Comparison of ENCODE assay signal across 8 mouse cellular contexts in genomic region chr10:80371411-80371966, GRCm38 (mm10). TPM values are rescaled to one million over a fixed set of nuclear protein-coding genes. Genes with fewer than 3 reads are reported as not detected.
A peak's percentile ranks its signal among the peaks of the same experiment; 100 is the strongest.
DNase-seq lines count a peak whose midpoint lies in the region; ATAC-seq and TF ChIP-seq lines count a peak whose summit lies in the region.

No protein-coding gene starts in this region.

- H3K9me3 ChIP-seq in forebrain, embryonic 15.5 days, result no peaks in the 10 kb centered on the region
- H3K9me3 ChIP-seq in kidney, postnatal 0 days (replicated peaks; ENCODE audit: low read length), result no peaks in the 10 kb centered on the region

- peaks cover 13% of the 10 kb centered on the region for H3K4me1 ChIP-seq in forebrain, embryonic 15.5 days
- no peaks in the 10 kb centered on the region for H3K4me1 ChIP-seq in kidney, postnatal 0 days (replicated peaks; ENCODE audit: insufficient read depth, low read length)

- DNase-seq in layer of hippocampus, adult 9-11 months, result peak; percentile 72
- no peak for DNase-seq in layer of hippocampus, adult 8-10 months (ENCODE audit: low spot score in 2 of 2)
- peak; percentile 78 for DNase-seq in kidney, postnatal 0 days (ENCODE audit: low spot score)
- DNase-seq in lung, postnatal 36 days, result peak; percentile 90
- DNase-seq in spleen, postnatal 36 days (ENCODE audit: low spot score in 2 of 2), result peak; percentile 76 to 86

- H3K4me2 ChIP-seq in forebrain, embryonic 15.5 days (replicated peaks), result peak overlapping the region; percentile 29
- H3K4me2 ChIP-seq in kidney, postnatal 0 days (ENCODE audit: low read length), result peak overlapping the region; percentile 34

- peak; percentile 79; the same call in 1 of the 2 replicates for ATAC-seq in cerebellum, adult (ENCODE audit: insufficient number of reproducible peaks, low FRiP score, low TSS enrichment)
- ATAC-seq in forebrain, embryonic 15.5 days (replicated peaks), result peak; percentile 75
- ATAC-seq in kidney, postnatal 0 days (replicated peaks; ENCODE audit: low FRiP score, low read depth), result peak; percentile 74; the same call in 1 of the 2 replicates
- no peak for ATAC-seq in megakaryocyte, adult 5-6 weeks (ENCODE audit: poor library complexity, severe bottlenecking)

- no peak for TF ChIP-seq CTCF in kidney, postnatal 0 days (IDR thresholded peaks at IDR 0.05; ENCODE audit: low read depth)

- peak overlapping the region; percentile 25 for H3K4me3 ChIP-seq in forebrain, embryonic 15.5 days
- peak overlapping the region; percentile 14; the same call in 1 of the 2 replicates for H3K4me3 ChIP-seq in kidney, postnatal 0 days (replicated peaks; ENCODE audit: low read depth, low read length)

- WGBS in forebrain, embryonic 15.5 days, result 2% methylated on average over 12 of the region's 12 CpGs
- WGBS in kidney, postnatal 0 days, result 4% methylated on average over 12 of the region's 12 CpGs

- peak overlapping the region; percentile 54 for H3K27ac ChIP-seq in forebrain, embryonic 15.5 days (replicated peaks)
- 0 out of 2 replicates have a peak overlapping the region, but pooled peaks have one; percentile 8 for H3K27ac ChIP-seq in kidney, postnatal 0 days

- no peaks in the 10 kb centered on the region for H3K36me3 ChIP-seq in forebrain, embryonic 15.5 days
- H3K36me3 ChIP-seq in kidney, postnatal 0 days (ENCODE audit: insufficient read depth, low read length), result no peaks in the 10 kb centered on the region

- H3K9ac ChIP-seq in forebrain, embryonic 15.5 days (replicated peaks), result 0 out of 2 replicates have a peak overlapping the region, but pooled peaks have one; percentile 19
- H3K9ac ChIP-seq in kidney, postnatal 0 days (ENCODE audit: low read depth, low read length), result 0 out of 2 replicates have a peak overlapping the region, but pooled peaks have one; percentile 24

- H3K27me3 ChIP-seq in forebrain, embryonic 15.5 days, result no peaks in the 10 kb centered on the region
- H3K27me3 ChIP-seq in kidney, postnatal 0 days (ENCODE audit: insufficient read depth, low read length), result no peaks in the 10 kb centered on the region

RNA-seq across cellular contexts. Expression of gene Plk5, which starts 15.2 kb away (rescaled TPM):
- total RNA-seq in layer of hippocampus, adult 8-10 months (2022), result 10 to 100 TPM; 18.0 to 36.4 (median 30.4) TPM
- 2.2 and 2.7 TPM in 2 replicates for polyA plus RNA-seq in forebrain, embryonic 15.5 days (2015; fragmentation: Nextera tagmentation; extraction: Ambion mirVana)
- 0.51 and 1.0 TPM in 2 replicates for polyA plus RNA-seq in kidney, postnatal 0 days (2015; fragmentation: Nextera tagmentation; extraction: Ambion mirVana)
- not detected in 2 replicates for total RNA-seq in megakaryocyte, adult 5-6 weeks (2015)
- total RNA-seq in megakaryocyte, adult 5-6 weeks (2017), result not detected in 2 replicates

RNA-seq across cellular contexts. Expression of gene Mex3d, which starts 16.0 kb away (rescaled TPM):
- total RNA-seq in layer of hippocampus, adult 8-10 months (2022), result 10 to 100 TPM; 17.0 to 19.6 (median 18.3) TPM
- polyA plus RNA-seq in forebrain, embryonic 15.5 days (2015; fragmentation: Nextera tagmentation; extraction: Ambion mirVana), result 22.0 and 22.7 TPM in 2 replicates
- polyA plus RNA-seq in kidney, postnatal 0 days (2015; fragmentation: Nextera tagmentation; extraction: Ambion mirVana), result 6.6 and 7.8 TPM in 2 replicates
- total RNA-seq in megakaryocyte, adult 5-6 weeks (2015), result 2.4 and 2.6 TPM in 2 replicates
- 2.6 and 5.0 TPM in 2 replicates for total RNA-seq in megakaryocyte, adult 5-6 weeks (2017)

RNA-seq across cellular contexts. Expression of gene Adamtsl5, which starts 23.3 kb away (rescaled TPM):
- 1 to 10 TPM; 5.8 to 7.4 (median 6.7) TPM for total RNA-seq in layer of hippocampus, adult 8-10 months (2022)
- polyA plus RNA-seq in forebrain, embryonic 15.5 days (2015; fragmentation: Nextera tagmentation; extraction: Ambion mirVana), result 0.32 and 0.61 TPM in 2 replicates
- 3.0 and 3.2 TPM in 2 replicates for polyA plus RNA-seq in kidney, postnatal 0 days (2015; fragmentation: Nextera tagmentation; extraction: Ambion mirVana)
- total RNA-seq in megakaryocyte, adult 5-6 weeks (2015), result 0.07 TPM in 1 of 2 replicates, not detected in the other
- total RNA-seq in megakaryocyte, adult 5-6 weeks (2017), result not detected in 2 replicates

RNA-seq across cellular contexts. Expression of gene Mbd3, which starts 27.9 kb away (rescaled TPM):
- 100 to 1,000 TPM; 149 to 154 (median 150) TPM for total RNA-seq in layer of hippocampus, adult 8-10 months (2022)
- polyA plus RNA-seq in forebrain, embryonic 15.5 days (2015; fragmentation: Nextera tagmentation; extraction: Ambion mirVana), result 281 and 295 TPM in 2 replicates
- 163 and 165 TPM in 2 replicates for polyA plus RNA-seq in kidney, postnatal 0 days (2015; fragmentation: Nextera tagmentation; extraction: Ambion mirVana)
- 38.8 and 40.6 TPM in 2 replicates for total RNA-seq in megakaryocyte, adult 5-6 weeks (2015)
- 39.8 and 40.0 TPM in 2 replicates for total RNA-seq in megakaryocyte, adult 5-6 weeks (2017)

RNA-seq across cellular contexts. Expression of gene Uqcr11, which starts 35.1 kb away (rescaled TPM):
- 100 to 1,000 TPM; 320 to 446 (median 390) TPM for total RNA-seq in layer of hippocampus, adult 8-10 months (2022)
- polyA plus RNA-seq in forebrain, embryonic 15.5 days (2015; fragmentation: Nextera tagmentation; extraction: Ambion mirVana), result 551 and 574 TPM in 2 replicates
- polyA plus RNA-seq in kidney, postnatal 0 days (2015; fragmentation: Nextera tagmentation; extraction: Ambion mirVana), result 1,117 and 1,253 TPM in 2 replicates
- 107 and 108 TPM in 2 replicates for total RNA-seq in megakaryocyte, adult 5-6 weeks (2015)
- 122 and 129 TPM in 2 replicates for total RNA-seq in megakaryocyte, adult 5-6 weeks (2017)

Comparison
In these comparisons a context has a peak if more than half of its experiments do, and no peak if none do; other contexts are left out.
1. DNase-seq: peak in layer of hippocampus, adult 9-11 months (single experiment), kidney, postnatal 0 days (single experiment), lung, postnatal 36 days (single experiment) and spleen, postnatal 36 days (2 of 2); none in layer of hippocampus, adult 8-10 months (0 of 2).
2. RNA of gene Plk5, which starts 15.2 kb away (total RNA-seq): 18.0 to 36.4 TPM in layer of hippocampus, adult 8-10 months; not detected in megakaryocyte, adult 5-6 weeks; every median in the first group is over 10 times any median in the second.
3. RNA of gene Adamtsl5, which starts 23.3 kb away (total RNA-seq): 5.8 to 7.4 TPM in layer of hippocampus, adult 8-10 months; 0.07 TPM in megakaryocyte, adult 5-6 weeks; every median in the first group is over 4 times any median in the second.